17 mouse cellular contexts compared by ENCODE assay signal in genomic region chr17:27025326-27025902, GRCm38 (mm10). TPM values are rescaled to one million over a fixed set of nuclear protein-coding genes. Genes with fewer than 3 reads are reported as not detected.
DNase-seq lines count a peak whose midpoint lies in the region; ATAC-seq and TF ChIP-seq lines count a peak whose summit lies in the region.
"Had no signal": no experiment of that assay in that cellular context is flagged by ENCODE, and none has a peak within 500 bp of the region (broad histone marks: within the 10 kb centered on the region; RNA-seq: fewer than 3 reads in every experiment).

No protein-coding gene starts in this region.

- no peak for TF ChIP-seq POLR2A in lung, adult 2 months (IDR thresholded peaks at IDR 0.05; ENCODE audit: borderline replicate concordance, extremely low read depth, low read depth, low read length)
- no peak for TF ChIP-seq POLR2A in MEL (IDR thresholded peaks at IDR 0.05; ENCODE audit: control insufficient read depth in 1 of 2, insufficient read depth in 1 of 2, low read depth in 1 of 2, low read length in 2 of 2, poor library complexity in 1 of 2)

- TF ChIP-seq RAD21 in MEL (IDR thresholded peaks at IDR 0.05; ENCODE audit: low read depth, low read length), result no peak

- WGBS in lung, adult 2 months, result 85% methylated on average over 17 of the region's 17 CpGs
- 76% methylated on average over 17 of the region's 17 CpGs for WGBS in liver, postnatal 0 days (ENCODE audit: insufficient replicate concordance)
- WGBS in stomach, postnatal 0 days, result 91% methylated on average over 16 of the region's 17 CpGs

- H3K9ac ChIP-seq in MEL (ENCODE audit: control insufficient read depth, low read depth, low read length, poor library complexity, severe bottlenecking), result no peak overlapping the region; the same call in 1 of the 2 replicates
- no peak overlapping the region for H3K9ac ChIP-seq in liver, postnatal 0 days (replicated peaks)
- H3K9ac ChIP-seq in stomach, postnatal 0 days (ENCODE audit: low read length), result no peak overlapping the region
- H3K9ac ChIP-seq: forebrain, postnatal 0 days; neural tube, embryonic 12.5 days; stomach, embryonic 15.5 days had no signal

- no peaks in the 10 kb centered on the region for H3K27me3 ChIP-seq in MEL (ENCODE audit: control insufficient read depth in 1 of 2, insufficient read depth in 2 of 2, low read length in 2 of 2)
- H3K27me3 ChIP-seq in liver, postnatal 0 days (ENCODE audit: insufficient read depth, low read length), result no peaks in the 10 kb centered on the region
- H3K27me3 ChIP-seq in stomach, postnatal 0 days (ENCODE audit: control insufficient read depth, insufficient read depth, low read length), result no peaks in the 10 kb centered on the region
- H3K27me3 ChIP-seq: neural tube, embryonic 12.5 days; stomach, embryonic 15.5 days had no signal

- DNase-seq in lung, postnatal 25 days (ENCODE audit: low spot score), result peak; percentile 36
- no peak for DNase-seq in lung, adult 2 months
- peak; percentile 77 for DNase-seq in MEL (ENCODE audit: low read depth, low spot score)
- DNase-seq in liver, postnatal 0 days, result no peak
- DNase-seq in stomach, postnatal 0 days (ENCODE audit: low spot score), result peak; percentile 62
- no peak for DNase-seq in layer of hippocampus, postnatal 14 days (ENCODE audit: low spot score in 2 of 2)
- no peak for DNase-seq in adrenal gland, adult 18-20 months (ENCODE audit: low spot score in 2 of 2)
- DNase-seq: cerebellum, postnatal 14 days; forebrain, postnatal 0 days; heart, postnatal 14 days; right cerebral cortex, postnatal 25 days; thymus, postnatal 36 days had no signal

- H3K27ac ChIP-seq in MEL (ENCODE audit: control insufficient read depth, low read depth, low read length), result peak overlapping the region; percentile 26; the same call in 1 of the 2 replicates
- H3K27ac ChIP-seq in liver, postnatal 0 days (ENCODE audit: low read depth), result peak overlapping the region; percentile 71
- peak overlapping the region; percentile 40; the same call in 1 of the 2 replicates for H3K27ac ChIP-seq in stomach, postnatal 0 days (replicated peaks)
- H3K27ac ChIP-seq: heart, embryonic 10.5 days; neural tube, embryonic 12.5 days; stomach, embryonic 15.5 days had no signal

- TF ChIP-seq EP300 in MEL (IDR thresholded peaks at IDR 0.05; ENCODE audit: low read depth in 1 of 2, low read length in 2 of 2), result peak in 1 of 2 experiments; percentile 44; a peak in 1 of 4 replicates
- TF ChIP-seq EP300 in liver, postnatal 0 days (IDR thresholded peaks at IDR 0.05; ENCODE audit: low read depth), result no peak
- TF ChIP-seq EP300 in stomach, postnatal 0 days (optimal IDR thresholded peaks at IDR 0.05), result no peak

- H3K9me3 ChIP-seq in MEL (replicated peaks; ENCODE audit: insufficient read depth, low read length), result no peaks in the 10 kb centered on the region
- no peaks in the 10 kb centered on the region for H3K9me3 ChIP-seq in liver, postnatal 0 days (ENCODE audit: low read length)
- no peaks in the 10 kb centered on the region for H3K9me3 ChIP-seq in stomach, postnatal 0 days (ENCODE audit: control insufficient read depth, low read length)
- H3K9me3 ChIP-seq: heart, embryonic 10.5 days; neural tube, embryonic 12.5 days; stomach, embryonic 15.5 days had no signal

- H3K4me1 ChIP-seq in lung, adult 2 months (ENCODE audit: control insufficient read depth, insufficient read depth, low read length), result peaks cover 2% of the 10 kb centered on the region; the same call in 1 of the 2 replicates
- H3K4me1 ChIP-seq in MEL (ENCODE audit: control insufficient read depth in 1 of 2, insufficient read depth in 2 of 2, low read length in 2 of 2), result peaks cover 7 to 21% of the 10 kb centered on the region in 2 experiments
- peaks cover 16% of the 10 kb centered on the region; the same call in 1 of the 2 replicates for H3K4me1 ChIP-seq in liver, postnatal 0 days (ENCODE audit: insufficient read depth)
- H3K4me1 ChIP-seq in stomach, postnatal 0 days (replicated peaks; ENCODE audit: control insufficient read depth, insufficient read depth), result peaks cover 7% of the 10 kb centered on the region

- H3K79me2 ChIP-seq in MEL (ENCODE audit: control insufficient read depth, insufficient read depth, low read length, poor library complexity), result peaks cover 20% of the 10 kb centered on the region

- no peak for TF ChIP-seq CTCF in lung, adult 2 months (IDR thresholded peaks at IDR 0.05; ENCODE audit: insufficient read depth, low read length)
- no peak for TF ChIP-seq CTCF in MEL (IDR thresholded peaks at IDR 0.05 in 2 of 3, conservative IDR thresholded peaks at IDR 0.05 in 1 of 3; ENCODE audit: control insufficient read depth in 1 of 3, insufficient read depth in 1 of 3, low read depth in 2 of 3, low read length in 3 of 3, poor library complexity in 1 of 3, severe bottlenecking in 1 of 3)
- TF ChIP-seq CTCF in liver, postnatal 0 days (IDR thresholded peaks at IDR 0.05; ENCODE audit: low read depth), result no peak
- no peak; the same call in 1 of the 2 replicates for TF ChIP-seq CTCF in stomach, postnatal 0 days (IDR thresholded peaks at IDR 0.05; ENCODE audit: low read depth)

- no peak for ATAC-seq in liver, postnatal 0 days
- ATAC-seq in stomach, postnatal 0 days (ENCODE audit: low FRiP score, low TSS enrichment), result peak; percentile 58
- ATAC-seq: activated CD4-positive, CD25-positive, alpha-beta regulatory T cell, adult 4 months; forebrain, postnatal 0 days; midbrain, embryonic 16.5 days had no signal

- H3K36me3 ChIP-seq in MEL (ENCODE audit: control insufficient read depth in 1 of 2, insufficient read depth in 2 of 2, low read length in 2 of 2), result peaks cover 2 to 17% of the 10 kb centered on the region in 2 experiments; a peak in 3 of 4 replicates
- H3K36me3 ChIP-seq in liver, postnatal 0 days (replicated peaks; ENCODE audit: insufficient read depth, low read length), result peaks cover 29% of the 10 kb centered on the region
- H3K36me3 ChIP-seq in stomach, postnatal 0 days (ENCODE audit: control insufficient read depth, insufficient read depth, low read length), result peaks cover 15% of the 10 kb centered on the region

- H3K4me3 ChIP-seq in lung, adult 2 months (replicated peaks; ENCODE audit: extremely low read depth, low read depth, low read length), result no peak overlapping the region
- H3K4me3 ChIP-seq in MEL (ENCODE audit: control insufficient read depth in 1 of 2, insufficient read depth in 1 of 2, low read depth in 2 of 2, low read length in 2 of 2), result no peak overlapping the region
- H3K4me3 ChIP-seq in liver, postnatal 0 days (ENCODE audit: low read depth, low read length), result no peak overlapping the region
- no peak overlapping the region for H3K4me3 ChIP-seq in stomach, postnatal 0 days (ENCODE audit: low read depth, low read length)
- H3K4me3 ChIP-seq: heart, embryonic 10.5 days; neural tube, embryonic 12.5 days; stomach, embryonic 15.5 days had no signal

- peak overlapping the region; percentile 38 for H3K4me2 ChIP-seq in liver, postnatal 0 days (ENCODE audit: low read depth, low read length)
- H3K4me2 ChIP-seq in stomach, postnatal 0 days (replicated peaks; ENCODE audit: low read depth), result no peak overlapping the region
- H3K4me2 ChIP-seq: neural tube, embryonic 12.5 days; stomach, embryonic 15.5 days had no signal

TF ChIP-seq in MEL, 35 proteins besides CTCF, POLR2A, EP300 and RAD21:
- peak; percentile 52; the same call in 1 of the 2 replicates for TF ChIP-seq ELF1 (IDR thresholded peaks at IDR 0.05; ENCODE audit: low read depth, low read length)
- TF ChIP-seq ETS1 (IDR thresholded peaks at IDR 0.05; ENCODE audit: low read depth, low read length), result no peak
- 0 out of 2 replicates have a peak, but pooled peaks have one; percentile 39 for TF ChIP-seq NRF1 (IDR thresholded peaks at IDR 0.05; ENCODE audit: insufficient read depth, low read depth, low read length, poor library complexity, severe bottlenecking)
- TF ChIP-seq TBP (IDR thresholded peaks at IDR 0.05; ENCODE audit: low read depth, low read length), result no peak
TF ChIP-seq in MEL: peak in this region for 2.

RNA-seq across cellular contexts. Expression of gene Bak1, which starts 3.4 kb away (rescaled TPM):
- polyA plus RNA-seq in lung, adult 2 months (2012; rRNA removed), result 48.2 and 55.8 TPM in 2 replicates
- 66.8 and 75.4 TPM in 2 replicates for total RNA-seq in MEL (2012; rRNA removed)
- 100 to 1,000 TPM in 1 of 2 experiments, not detected in 1; 150 TPM for polyA plus RNA-seq in MEL (2012; ENCODE audit: insufficient read depth in 1 of 2, insufficient read length in 2 of 2, low read depth in 1 of 2, low replicate concordance in 2 of 2, missing spikeins in 1 of 2)
- 2.7 and 2.9 TPM in 2 replicates for polyA plus RNA-seq in liver, postnatal 0 days (2015; fragmentation: Nextera tagmentation; extraction: Ambion mirVana)
- 3.5 and 3.6 TPM in 2 replicates for polyA plus RNA-seq in stomach, postnatal 0 days (2015; fragmentation: Nextera tagmentation; extraction: Ambion mirVana)
- total RNA-seq in layer of hippocampus, postnatal 14 days (2021), result 10 to 100 TPM; 23.8 to 25.0 TPM
- 10 to 100 TPM; 27.2 to 31.0 TPM for total RNA-seq in adrenal gland, adult 18-20 months (2021)

RNA-seq across cellular contexts. Expression of gene Itpr3, which starts 31.7 kb away (rescaled TPM):
- polyA plus RNA-seq in lung, adult 2 months (2012; rRNA removed), result 22.0 and 22.5 TPM in 2 replicates
- total RNA-seq in MEL (2012; rRNA removed), result 7.3 and 9.7 TPM in 2 replicates
- polyA plus RNA-seq in MEL (2012; ENCODE audit: insufficient read depth in 1 of 2, insufficient read length in 2 of 2, low read depth in 1 of 2, low replicate concordance in 2 of 2, missing spikeins in 1 of 2), result 10 to 100 TPM in 1 of 2 experiments, not detected in 1; 11.4 TPM
- 0.36 and 0.45 TPM in 2 replicates for polyA plus RNA-seq in liver, postnatal 0 days (2015; fragmentation: Nextera tagmentation; extraction: Ambion mirVana)
- polyA plus RNA-seq in stomach, postnatal 0 days (2015; fragmentation: Nextera tagmentation; extraction: Ambion mirVana), result 5.9 and 6.6 TPM in 2 replicates
- 1 to 10 TPM; 2.3 to 5.3 TPM for total RNA-seq in layer of hippocampus, postnatal 14 days (2021)
- total RNA-seq in adrenal gland, adult 18-20 months (2021), result 1 to 10 TPM; 5.5 to 6.2 TPM

RNA-seq across cellular contexts. Expression of gene Zbtb9, which starts 52.4 kb away (rescaled TPM):
- polyA plus RNA-seq in lung, adult 2 months (2012; rRNA removed), result 14.1 and 14.5 TPM in 2 replicates
- total RNA-seq in MEL (2012; rRNA removed), result 10.9 and 13.4 TPM in 2 replicates
- 10 to 100 TPM in 1 of 2 experiments, not detected in 1; 10.7 TPM for polyA plus RNA-seq in MEL (2012; ENCODE audit: insufficient read depth in 1 of 2, insufficient read length in 2 of 2, low read depth in 1 of 2, low replicate concordance in 2 of 2, missing spikeins in 1 of 2)
- 3.3 and 4.4 TPM in 2 replicates for polyA plus RNA-seq in liver, postnatal 0 days (2015; fragmentation: Nextera tagmentation; extraction: Ambion mirVana)
- 6.9 and 7.8 TPM in 2 replicates for polyA plus RNA-seq in stomach, postnatal 0 days (2015; fragmentation: Nextera tagmentation; extraction: Ambion mirVana)
- total RNA-seq in layer of hippocampus, postnatal 14 days (2021), result 10 to 100 TPM; 11.7 to 14.1 TPM
- total RNA-seq in adrenal gland, adult 18-20 months (2021), result 1 to 10 TPM; 6.4 to 8.0 TPM

Comparison
In these comparisons a context has a peak if more than half of its experiments do, and no peak if none do; other contexts are left out.
1. DNase-seq: peak in lung, postnatal 25 days (single experiment), MEL (single experiment) and stomach, postnatal 0 days (single experiment); none in lung, adult 2 months (single experiment), liver, postnatal 0 days (single experiment), layer of hippocampus, postnatal 14 days (0 of 2) and adrenal gland, adult 18-20 months (0 of 2).
2. Peak in every context shown above with its lines, with median percentiles within 50 percentile points of each other: H3K27ac ChIP-seq.